Mouse (Mus musculus) spleen, postnatal 36 days (tissue): ENCODE data around the gene Nmbr.

ENCODE experiments used
- DNase-seq, 2 experiments: peaks; one replicate each; pipeline ENCODE4 v3.0.0; 2022; ENCODE audit warnings: low spot score in 2 of 2, mixed read lengths in 1 of 2

Gene Nmbr

DNA sequence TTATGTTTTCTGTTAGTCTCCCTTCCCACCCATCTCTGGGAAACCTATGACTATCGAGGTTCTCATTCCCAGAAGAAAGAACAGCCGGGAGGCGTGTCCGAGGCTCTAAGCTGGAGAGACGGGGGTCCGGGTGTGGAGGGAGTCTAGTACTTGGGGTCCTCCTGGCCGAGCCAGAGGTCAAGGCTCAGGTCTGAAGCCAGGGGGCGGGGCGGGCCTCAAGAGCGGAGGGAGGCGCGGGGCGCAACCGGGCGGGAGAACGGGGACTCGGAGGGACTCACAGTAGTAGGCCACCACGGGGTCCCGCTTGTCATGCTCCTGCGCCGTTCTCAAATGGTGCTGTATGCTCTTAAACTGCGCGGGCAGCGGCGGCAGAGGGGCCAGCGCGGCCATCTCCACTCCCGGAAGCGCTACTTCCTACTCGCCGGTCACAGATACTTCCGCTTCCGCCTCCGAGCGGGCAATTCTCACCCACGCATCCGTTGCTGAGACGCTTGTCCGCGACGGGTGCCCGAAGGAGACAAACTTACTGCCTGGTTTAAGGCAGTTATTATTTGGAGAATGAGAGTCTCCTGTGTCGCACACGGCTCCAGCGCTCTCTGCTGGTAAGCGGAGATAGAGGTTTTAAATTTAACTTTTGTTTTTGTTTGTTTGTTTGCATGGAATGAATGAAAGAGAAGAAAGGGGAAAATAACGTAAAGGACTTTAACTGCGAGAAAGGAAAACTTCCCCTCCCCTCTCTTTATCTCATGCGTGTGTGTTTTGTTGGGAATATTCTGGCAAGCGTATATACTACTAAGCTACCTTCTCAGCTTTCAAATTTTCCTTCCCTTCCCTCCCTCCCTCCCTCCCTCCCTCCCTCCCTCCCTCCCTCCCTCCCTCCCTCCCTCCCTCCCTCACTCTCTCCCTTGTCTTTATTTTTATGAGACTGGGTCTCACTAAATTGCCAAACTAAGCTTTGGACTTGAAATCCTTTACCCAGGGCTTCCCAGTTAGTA, at the start of gene Nmbr, which contains the start of gene Vta1:
TSS of gene Nmbr (plus strand) at position 520 of the 995 bp plus-strand sequence.
TSS of gene Vta1 (minus strand) at position 489 of the 995 bp plus-strand sequence.
- peak; percentile 97 to 98 for DNase-seq

DNA sequence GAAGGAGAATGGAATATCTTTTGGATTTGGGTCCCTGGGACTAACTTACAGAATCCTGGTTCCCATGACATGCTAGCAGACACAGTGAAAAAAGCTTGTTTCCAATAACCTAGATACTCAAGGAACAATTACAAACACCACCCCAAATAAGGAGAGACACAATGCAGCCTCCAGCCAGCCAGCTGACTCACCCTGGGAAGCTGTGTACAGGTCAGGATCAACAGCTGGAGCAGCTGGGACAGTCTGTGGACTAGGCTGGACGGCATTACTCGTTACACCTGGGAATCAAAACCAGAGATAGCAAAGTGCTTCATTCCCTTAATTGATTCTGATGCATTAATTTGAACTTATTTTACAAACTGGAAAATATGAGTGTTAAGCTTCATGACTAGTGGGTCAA, 44.5 kb upstream of the Nmbr start:
- no peak for DNase-seq

DNA sequence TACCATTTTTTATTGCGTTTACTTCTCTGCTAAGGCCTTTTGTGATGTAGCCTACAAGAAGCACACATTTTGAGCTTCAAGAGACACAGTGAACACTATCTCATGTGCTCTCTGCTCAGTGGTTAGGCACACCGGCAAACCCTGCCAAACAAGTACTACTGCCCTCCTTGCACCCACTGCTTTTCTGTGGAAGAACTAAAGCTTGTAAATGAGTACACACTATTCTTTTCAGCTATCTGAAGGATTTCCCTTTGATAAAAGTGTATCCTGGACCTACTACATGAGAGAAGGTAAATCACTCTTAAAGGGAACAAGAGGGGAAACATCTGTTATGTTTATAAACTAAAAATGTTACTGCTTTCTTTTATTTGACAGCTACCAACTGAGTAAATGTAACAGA, 39.2 kb upstream of the Nmbr start:
- DNase-seq, result no peak

DNA sequence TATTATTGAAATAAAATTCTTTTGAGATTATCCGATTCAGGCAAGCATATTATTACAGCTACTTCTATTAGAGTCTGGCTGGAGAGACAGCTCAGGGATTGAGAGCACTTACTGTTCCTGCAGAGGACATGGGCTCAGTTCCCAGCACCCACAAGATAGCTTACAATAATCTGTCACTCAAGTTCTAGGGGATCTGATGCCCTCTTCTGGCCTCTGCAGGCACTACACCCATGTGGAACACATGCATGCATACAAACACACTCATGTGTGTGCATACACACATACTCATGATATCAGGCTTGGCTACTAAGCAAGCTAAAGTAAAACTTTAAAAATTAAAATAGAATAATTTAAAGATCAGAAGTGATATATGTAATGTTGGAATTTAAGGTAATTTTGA, 19.7 kb upstream of the Nmbr start:
- DNase-seq, result no peak

DNA sequence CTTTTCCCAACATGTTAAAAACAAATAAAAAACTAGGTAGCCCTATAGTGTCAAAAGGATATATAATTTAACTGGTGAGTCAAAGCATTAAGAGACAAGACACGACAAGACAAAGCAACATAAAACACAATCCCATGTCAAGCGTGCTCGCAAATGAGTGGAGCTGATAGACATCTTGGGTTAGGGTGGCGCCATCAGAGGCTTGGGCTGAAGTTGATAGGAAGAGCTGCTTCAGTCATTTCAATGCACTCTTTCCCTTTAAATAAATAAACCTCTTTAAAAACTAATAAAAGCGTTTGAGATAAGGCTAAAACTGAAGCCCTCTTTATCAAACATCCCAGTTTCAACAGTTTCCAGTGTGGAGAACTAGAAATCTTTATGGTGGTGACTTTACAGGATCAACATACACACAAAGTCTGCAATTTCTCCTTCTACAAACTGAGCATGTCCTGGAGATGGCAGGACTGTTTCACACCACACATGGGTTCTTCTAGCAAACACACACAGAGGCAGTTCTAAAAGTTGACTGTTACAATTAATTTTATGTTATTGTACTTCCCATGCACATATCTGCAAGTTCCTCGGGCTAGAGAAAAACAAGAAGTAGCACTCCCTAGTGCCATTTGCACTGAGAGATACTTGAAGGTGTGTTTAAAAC, 16.5 kb upstream of the Nmbr start:
- DNase-seq, result no peak

DNA sequence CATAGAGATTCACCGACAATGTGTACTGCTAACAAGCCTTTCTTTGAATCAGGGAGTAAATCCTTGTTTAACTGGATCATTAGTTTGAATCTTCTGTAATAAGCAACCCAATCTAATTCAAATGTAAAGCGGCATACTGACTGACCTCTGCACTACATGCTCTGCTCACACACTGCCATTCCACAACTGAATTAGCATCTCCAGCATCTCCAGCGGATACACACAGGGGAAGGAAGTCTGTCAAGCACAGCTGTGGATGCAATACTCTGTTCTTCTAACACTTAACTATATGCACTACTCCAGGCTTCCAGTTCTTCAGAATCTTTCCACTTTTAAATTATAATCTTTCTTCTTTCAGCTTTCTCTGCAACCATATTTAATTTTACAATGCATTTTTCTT, 15.0 kb upstream of the Nmbr start:
- DNase-seq, result no peak

DNA sequence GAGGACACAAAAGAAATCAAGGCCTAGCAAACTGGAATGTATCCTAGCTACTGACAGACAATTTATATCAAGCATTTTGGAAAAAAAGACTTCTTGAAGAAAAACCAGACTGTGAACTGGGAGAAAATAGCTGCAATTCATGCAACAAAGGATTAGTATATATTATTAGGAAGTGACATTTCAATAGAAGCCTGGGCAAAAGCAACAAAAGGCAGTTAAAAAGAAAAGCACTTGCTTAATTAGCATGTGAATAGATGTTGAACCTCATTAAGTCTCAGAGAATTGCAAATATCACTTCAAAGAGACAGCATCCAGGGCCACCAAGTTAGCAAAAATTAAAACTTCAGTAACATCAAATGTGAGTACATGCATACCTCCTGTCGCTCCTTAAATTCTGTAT, 2.2 kb upstream of the Nmbr start:
- no peak for DNase-seq

DNA sequence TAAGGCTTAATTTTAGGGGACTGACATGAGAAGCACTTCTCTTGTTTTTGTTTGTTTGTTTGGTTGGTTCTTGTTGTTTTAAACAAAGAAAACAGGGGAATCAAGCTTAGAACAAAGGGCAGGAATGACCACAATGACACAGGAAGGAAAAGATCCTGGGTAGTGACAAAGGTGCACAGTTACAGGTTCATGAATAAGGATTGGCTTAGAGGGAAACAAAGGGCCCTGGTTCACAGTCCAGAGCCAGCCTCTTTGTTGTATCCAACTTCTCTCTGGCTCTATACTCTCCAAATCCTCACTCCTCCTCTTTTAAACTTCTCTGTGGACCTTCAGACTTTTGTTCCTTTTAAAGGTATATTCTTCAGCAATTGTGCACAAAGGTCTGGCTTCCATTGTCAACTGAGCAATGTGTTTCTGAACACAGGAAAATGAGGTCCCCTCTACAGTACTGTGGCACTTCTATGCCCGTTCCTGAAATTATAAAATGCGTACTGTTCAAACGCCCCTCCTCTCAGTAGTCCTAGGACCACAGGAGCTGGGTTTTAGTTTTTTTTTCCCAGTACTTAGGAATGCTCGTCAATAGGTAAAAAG, 1.5 kb upstream of the Nmbr start:
- no peak for DNase-seq

DNA sequence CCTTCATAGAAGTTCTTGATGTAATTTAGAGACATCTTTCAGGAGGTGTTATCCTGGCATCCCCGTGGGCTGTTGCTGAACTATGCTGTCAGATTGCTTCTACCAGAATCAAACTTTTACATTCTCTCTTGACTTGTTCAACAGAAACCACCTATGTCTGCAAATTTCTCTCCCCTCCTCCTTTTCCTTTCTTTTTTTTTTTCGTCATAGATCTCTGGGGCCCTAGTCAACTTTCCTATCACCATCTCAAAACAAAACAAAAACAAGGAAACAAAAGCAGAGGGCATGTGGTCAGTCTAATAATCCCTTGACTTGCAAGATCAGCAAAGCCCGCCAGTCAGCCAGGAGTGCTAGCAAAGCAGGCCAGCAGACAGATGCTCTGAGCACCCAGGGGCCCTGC, 12.7 kb downstream of the Nmbr start, which contains the start of gene Gje1:
TSS of gene Gje1 (minus strand) at position 101 of the 400 bp plus-strand sequence.
- no peak for DNase-seq

DNA sequence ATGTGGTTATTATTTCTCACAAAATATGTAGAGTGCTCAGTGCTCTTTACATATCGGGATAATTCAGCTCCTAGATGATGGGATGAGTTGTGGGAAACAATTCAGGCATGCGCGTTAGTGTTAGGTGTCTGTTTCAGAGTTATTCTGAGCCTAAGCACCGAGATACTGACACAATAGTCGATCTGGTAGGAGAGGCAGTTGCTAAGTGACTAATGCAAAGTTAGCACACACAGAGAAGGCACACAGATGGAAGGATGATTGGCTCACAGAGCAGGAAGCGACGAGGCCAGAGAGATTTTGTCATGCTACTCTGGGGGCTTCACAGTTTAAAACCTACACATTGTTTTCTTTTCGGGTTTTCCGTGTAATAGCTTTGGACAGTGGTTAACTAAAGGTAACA, 20.3 kb downstream of the Nmbr start:
- no peak for DNase-seq

DNA sequence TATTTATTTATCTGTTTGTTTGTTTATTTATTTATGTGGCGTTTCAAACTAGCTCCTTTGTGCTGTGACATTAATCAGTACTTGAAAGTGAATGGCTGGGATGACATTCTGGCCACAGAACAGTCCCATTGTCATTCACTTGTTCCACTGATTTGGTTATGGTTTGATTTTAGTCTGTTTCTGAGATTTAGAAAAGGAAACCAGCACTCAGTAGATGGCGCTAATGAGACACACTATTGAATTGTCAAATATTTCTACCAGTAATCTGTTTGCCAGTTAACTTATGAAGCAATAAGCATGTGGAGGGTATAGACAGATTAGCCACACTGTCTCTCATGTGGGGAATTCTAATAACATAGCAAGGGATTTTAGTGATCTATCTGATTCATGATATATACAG, 28.9 kb downstream of the Nmbr start:
- no peak for DNase-seq

DNA sequence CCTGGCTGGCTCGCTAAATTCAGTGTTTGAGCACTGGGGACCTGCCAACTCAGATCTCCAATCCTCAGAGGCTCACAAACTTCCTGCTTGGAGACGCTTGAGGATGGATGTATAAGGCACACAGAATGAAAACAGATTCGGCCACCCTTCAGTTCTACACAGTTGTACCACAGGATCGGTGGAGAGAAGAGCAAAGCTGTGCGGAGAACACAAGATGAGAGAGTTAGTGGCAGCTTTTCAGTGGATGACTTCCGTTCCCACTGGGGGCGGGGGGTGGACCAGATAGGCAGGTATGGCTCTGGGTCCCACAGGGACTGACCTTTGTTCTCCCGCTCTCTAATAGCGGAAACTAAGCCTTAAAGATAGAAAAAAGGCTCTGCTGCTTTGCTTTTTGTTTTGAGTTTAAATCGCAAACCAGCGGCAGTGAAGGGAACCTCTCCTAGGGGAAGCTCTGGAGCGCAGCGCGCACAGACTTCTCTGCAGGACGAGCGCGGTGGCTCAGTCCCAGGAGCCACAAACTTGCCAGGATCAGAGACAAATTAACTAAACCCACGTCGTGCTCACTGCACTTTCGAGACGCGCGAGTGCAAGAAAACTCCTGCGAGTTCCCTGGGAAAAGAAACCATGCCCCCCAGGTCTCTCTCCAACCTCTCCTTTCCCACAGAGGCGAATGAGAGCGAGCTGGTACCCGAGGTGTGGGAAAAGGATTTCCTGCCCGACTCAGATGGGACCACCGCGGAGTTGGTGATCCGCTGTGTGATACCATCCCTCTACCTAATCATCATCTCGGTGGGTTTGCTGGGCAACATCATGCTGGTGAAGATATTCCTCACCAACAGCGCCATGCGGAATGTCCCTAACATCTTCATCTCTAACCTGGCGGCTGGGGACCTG, 54.5 kb downstream of the Nmbr start:
- DNase-seq, result no peak

DNA sequence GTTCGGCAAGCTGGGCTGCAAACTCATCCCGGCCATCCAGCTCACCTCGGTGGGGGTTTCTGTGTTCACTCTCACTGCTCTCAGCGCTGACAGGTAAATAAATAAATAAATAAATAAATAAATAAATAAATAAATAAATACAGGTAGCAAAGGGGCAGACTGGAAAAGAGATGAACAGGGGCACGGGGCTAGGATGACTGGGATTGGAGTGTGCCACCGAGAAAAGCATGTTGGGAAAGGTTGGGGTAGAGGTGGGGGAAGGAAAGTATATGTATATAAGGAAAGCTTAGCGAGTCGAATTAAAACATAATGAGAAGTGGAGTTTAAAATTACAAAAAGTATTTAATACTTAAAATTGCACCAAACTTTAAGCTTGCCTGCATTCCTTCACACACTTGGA, 55.2 kb downstream of the Nmbr start:
- DNase-seq, result no peak

DNA sequence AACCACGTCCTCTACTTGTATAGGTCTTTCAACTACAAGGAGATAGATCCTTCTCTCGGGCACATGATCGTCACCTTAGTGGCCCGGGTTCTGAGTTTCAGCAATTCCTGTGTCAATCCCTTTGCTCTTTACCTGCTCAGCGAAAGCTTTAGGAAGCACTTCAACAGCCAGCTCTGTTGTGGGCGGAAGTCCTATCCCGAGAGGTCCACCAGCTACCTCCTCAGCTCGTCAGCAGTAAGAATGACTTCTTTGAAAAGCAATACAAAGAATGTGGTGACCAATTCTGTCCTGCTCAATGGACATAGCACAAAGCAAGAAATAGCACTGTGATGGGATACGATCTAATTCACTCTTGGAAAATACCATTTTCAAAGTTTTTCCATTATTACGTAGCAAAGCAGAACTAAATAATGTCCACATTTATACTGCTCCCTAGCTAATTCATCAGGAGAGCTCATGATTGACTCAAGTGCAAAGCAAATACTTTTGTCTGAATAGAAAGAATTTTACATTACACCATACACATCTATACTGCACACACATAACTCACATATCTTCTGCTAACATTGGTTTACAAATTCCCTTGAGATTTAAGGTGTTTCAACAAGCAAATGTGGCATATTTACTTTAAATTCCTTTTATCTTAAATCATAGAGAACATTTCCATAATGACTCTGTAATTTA, 65.0 kb downstream of the Nmbr start:
- no peak for DNase-seq

DNA sequence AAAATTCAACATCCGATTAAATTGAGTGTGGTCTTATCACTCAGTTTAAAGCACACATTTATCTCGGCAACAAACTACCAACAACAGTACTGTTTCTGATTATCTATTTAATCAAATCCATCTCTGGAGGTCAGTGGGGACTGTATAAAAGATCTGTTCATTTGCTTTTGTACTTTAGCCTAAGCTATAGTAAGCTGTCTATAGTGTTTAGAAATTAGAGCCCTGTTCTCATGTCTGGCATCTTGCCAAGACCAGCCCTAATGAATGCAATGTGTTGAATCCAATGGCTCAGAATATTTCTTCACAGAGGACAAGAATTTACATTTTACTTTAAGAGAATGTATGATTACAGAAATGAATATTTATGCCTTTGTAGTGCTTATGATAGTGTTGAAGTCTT, 69.1 kb downstream of the Nmbr start:
- no peak for DNase-seq

DNA sequence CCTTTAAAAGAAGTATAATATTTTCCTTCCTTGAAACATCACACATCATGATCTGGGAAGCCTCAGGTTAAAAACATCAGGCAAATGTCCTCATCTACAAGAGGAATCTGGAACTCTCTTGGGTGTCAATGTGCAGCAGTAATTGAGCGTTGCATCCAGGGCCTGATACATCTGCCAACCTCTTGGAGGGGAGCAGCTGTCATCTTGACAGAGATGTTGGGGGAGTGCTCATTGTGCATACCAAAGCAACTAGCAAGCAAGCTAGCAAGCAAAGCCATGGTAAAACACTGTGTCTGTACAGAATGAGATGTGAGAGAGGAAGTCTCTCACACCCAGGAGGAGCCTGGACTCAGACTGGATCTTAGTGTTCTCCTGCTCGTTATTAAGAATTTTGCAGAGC, 84.6 kb downstream of the Nmbr start:
- DNase-seq, result no peak

DNA sequence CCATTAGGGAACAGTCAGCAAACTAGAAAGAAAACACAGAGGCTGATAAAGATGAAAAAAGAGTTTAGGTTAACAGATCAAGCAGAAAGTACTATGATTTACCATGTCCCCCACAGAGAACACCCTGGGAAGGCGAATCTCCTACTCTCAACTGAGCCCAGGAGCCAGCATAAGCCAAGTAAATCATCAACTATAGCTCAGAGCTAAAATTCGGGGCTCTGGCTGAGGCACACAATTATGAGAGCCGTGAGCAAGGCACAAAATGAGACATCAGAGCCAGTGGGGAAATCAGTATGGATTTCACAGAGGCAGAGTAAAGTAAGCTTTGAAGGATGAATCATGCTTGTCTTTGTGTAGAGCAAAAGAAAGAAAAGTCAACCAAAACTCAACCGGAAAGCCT, 111.6 kb downstream of the Nmbr start:
- DNase-seq, result no peak
